Mouse (Mus musculus): ENCODE results near the gene Atg7. TPM values are rescaled to one million over a fixed set of nuclear protein-coding genes. Genes with fewer than 3 reads are reported as not detected.

Gene Atg7
- total and polyA plus RNA-seq, 2 experiments from 2014 or later = 18.9 to 19.1 TPM

DNA sequence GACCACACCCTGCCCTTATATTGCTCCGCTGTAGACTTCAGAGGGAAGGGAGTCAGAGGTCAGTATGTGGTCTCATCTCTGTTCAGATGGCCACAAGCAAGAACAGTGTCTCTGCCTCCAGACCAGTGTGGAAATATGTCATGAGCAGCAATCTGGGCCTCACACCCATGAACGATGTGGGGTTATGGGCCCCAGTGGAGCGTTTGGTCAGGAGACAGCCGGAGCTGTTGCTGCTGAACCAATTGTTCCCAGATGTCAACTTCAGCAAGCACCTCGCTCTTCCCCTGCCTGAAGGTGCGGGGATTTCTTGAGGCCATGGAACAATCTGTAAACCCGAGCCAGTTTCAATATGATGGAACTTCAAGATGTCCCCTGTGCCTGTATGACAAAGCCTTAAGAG, 148.0 kb downstream of the Atg7 start:
- Histone ChIP-seq H3K9me3 (ENCODE audit: low read length) (no peaks in the 10 kb centered on the region), H3K27me3 (ENCODE audit: insufficient read depth, low read length) (no peaks in the 10 kb centered on the region), H3K4me2 (ENCODE audit: low read depth) (no peak overlapping the region), H3K4me3 (ENCODE audit: low read depth, low read length) (no peak overlapping the region), H3K36me3 (ENCODE audit: insufficient read depth) (no peaks in the 10 kb centered on the region), H3K9ac (no peak overlapping the region), H3K4me1 (ENCODE audit: insufficient read depth) (no peaks in the 10 kb centered on the region), H3K27ac (ENCODE audit: low read depth, low read length) (no peak overlapping the region)
- DNase-seq (no peak), ATAC-seq (no peak)
- no peak for TF ChIP-seq CTCF (IDR thresholded peaks at IDR 0.05; ENCODE audit: low read depth)
- WGBS = 92% methylated on average over 7 of the region's 7 CpGs

DNA sequence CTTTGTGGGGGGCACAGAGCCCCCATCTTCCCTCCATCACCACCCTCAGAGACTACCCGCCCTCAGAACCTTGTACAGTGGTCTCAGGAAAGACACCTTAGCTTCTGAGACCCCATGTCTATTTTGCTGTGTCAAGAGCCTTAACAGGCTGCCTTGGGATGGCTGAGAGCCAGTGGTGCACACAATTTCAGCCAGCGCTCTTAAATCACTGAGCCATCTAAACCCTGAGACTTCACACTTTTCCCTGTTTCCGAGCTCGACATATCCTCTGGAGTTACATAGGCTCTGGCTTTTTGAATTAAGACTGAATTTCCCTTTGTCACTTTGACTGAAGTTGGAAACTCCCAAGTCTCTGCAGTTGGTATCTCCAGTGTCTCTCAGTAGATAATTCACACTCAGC, 148.9 kb downstream of the Atg7 start:
- TF ChIP-seq CTCF (IDR thresholded peaks at IDR 0.05; ENCODE audit: low read depth) = no peak
- 86% methylated on average over 4 of the region's 4 CpGs for WGBS
- Histone ChIP-seq H3K9me3 (ENCODE audit: low read length) (no peaks in the 10 kb centered on the region), H3K4me2 (ENCODE audit: low read depth) (no peak overlapping the region), H3K9ac (no peak overlapping the region), H3K4me3 (ENCODE audit: low read depth, low read length) (no peak overlapping the region), H3K36me3 (ENCODE audit: insufficient read depth) (no peaks in the 10 kb centered on the region), H3K27me3 (ENCODE audit: insufficient read depth, low read length) (no peaks in the 10 kb centered on the region), H3K4me1 (ENCODE audit: insufficient read depth) (no peaks in the 10 kb centered on the region), H3K27ac (ENCODE audit: low read depth, low read length) (no peak overlapping the region)
- DNase-seq (no peak), ATAC-seq (no peak)

DNA sequence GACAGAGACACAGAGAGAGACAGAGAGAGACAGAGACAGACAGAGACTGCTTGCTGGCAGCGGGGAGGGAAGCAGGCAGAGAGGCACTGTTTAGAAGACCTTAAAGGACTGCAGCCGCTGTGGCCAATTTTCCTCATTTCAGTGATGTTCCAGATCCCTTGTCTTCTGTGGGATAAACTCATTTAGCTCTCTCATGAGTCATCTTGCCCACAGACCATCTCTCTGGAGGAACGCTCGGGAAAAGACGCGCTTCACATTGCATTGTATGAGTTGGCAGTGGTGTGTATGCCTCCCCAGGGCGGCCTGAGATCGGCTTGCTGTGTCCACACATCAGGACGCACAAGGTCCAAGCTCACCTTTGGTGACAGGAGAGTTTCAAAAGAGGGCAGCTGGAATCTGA, 151.8 kb downstream of the Atg7 start:
- Histone ChIP-seq H3K4me3 (ENCODE audit: low read depth, low read length) (no peak overlapping the region), H3K9ac (no peak overlapping the region), H3K9me3 (ENCODE audit: low read length) (no peaks in the 10 kb centered on the region), H3K27ac (ENCODE audit: low read depth, low read length) (no peak overlapping the region), H3K36me3 (ENCODE audit: insufficient read depth) (no peaks in the 10 kb centered on the region), H3K27me3 (ENCODE audit: insufficient read depth, low read length) (no peaks in the 10 kb centered on the region), H3K4me1 (ENCODE audit: insufficient read depth) (no peaks in the 10 kb centered on the region), H3K4me2 (ENCODE audit: low read depth) (no peak overlapping the region)
- 97% methylated on average over 9 of the region's 9 CpGs for WGBS
- ATAC-seq (no peak), DNase-seq (no peak)
- TF ChIP-seq CTCF (IDR thresholded peaks at IDR 0.05; ENCODE audit: low read depth) = no peak

DNA sequence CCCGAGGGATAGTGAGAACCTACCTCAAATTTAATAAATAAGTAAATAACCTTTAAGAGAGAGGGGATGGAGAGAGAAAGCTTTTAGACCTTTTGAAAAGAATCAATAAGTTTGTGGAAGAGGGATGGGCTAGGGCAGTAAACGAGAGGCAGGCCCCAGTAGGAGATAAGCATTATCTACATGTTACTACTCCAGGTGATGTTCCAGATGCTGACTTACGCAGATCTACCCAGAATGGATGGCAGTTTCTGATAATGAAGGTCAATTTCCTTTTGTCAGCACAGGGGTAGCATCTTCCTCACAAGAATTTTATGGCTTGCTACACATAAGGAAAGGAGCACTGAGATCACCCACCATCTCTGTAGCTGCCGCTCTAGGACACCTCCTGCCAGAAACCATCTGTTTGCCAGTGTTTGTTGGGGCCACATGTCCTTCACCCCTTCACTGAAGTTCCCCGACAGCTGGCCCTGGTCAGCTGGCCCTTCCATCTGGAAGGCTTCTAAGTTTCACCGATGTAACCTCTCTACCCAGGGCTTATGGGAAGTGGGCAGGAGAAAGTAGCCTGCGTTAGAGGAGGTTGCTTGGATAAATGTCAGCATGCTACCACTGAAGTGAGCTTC, 152.9 kb downstream of the Atg7 start:
- DNase-seq = no peak
- Histone ChIP-seq H3K27ac (ENCODE audit: low read depth, low read length) (no peak overlapping the region), H3K27me3 (ENCODE audit: insufficient read depth, low read length) (no peaks in the 10 kb centered on the region), H3K9me3 (ENCODE audit: low read length) (no peaks in the 10 kb centered on the region), H3K4me3 (ENCODE audit: low read depth, low read length) (no peak overlapping the region), H3K4me1 (ENCODE audit: insufficient read depth) (no peaks in the 10 kb centered on the region), H3K36me3 (ENCODE audit: insufficient read depth) (no peaks in the 10 kb centered on the region), H3K9ac (no peak overlapping the region), H3K4me2 (ENCODE audit: low read depth) (no peak overlapping the region)
- ATAC-seq = no peak
- TF ChIP-seq CTCF (IDR thresholded peaks at IDR 0.05; ENCODE audit: low read depth) = no peak
- 89% methylated on average over 7 of the region's 7 CpGs for WGBS

DNA sequence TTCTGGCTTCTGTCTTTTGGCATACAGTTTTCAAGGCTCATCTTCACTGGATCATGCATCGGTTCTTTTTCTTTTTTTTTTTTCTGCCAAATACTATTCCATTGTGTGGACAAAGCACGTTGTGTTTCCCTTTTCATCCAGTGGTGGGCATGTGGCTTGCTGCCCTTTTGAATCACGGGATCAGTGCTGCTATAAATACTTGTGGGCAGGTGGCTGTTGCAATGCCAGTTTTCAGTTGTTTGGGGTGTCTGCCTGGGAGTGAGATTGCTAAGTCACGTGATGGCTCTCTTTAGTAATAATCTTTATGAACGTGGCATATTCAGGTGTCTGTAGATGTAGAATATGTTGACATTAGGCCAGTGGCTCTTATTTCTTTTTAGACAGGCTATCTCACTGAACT, 155.0 kb downstream of the Atg7 start:
- Histone ChIP-seq H3K4me1 (ENCODE audit: insufficient read depth) (no peaks in the 10 kb centered on the region), H3K4me2 (ENCODE audit: low read depth) (no peak overlapping the region), H3K9me3 (ENCODE audit: low read length) (no peaks in the 10 kb centered on the region), H3K27ac (ENCODE audit: low read depth, low read length) (no peak overlapping the region), H3K27me3 (ENCODE audit: insufficient read depth, low read length) (no peaks in the 10 kb centered on the region), H3K9ac (no peak overlapping the region), H3K36me3 (ENCODE audit: insufficient read depth) (no peaks in the 10 kb centered on the region), H3K4me3 (ENCODE audit: low read depth, low read length) (no peak overlapping the region)
- ATAC-seq = no peak
- DNase-seq = no peak
- 62% methylated on average over 5 of the region's 5 CpGs for WGBS
- no peak for TF ChIP-seq CTCF (IDR thresholded peaks at IDR 0.05; ENCODE audit: low read depth)

DNA sequence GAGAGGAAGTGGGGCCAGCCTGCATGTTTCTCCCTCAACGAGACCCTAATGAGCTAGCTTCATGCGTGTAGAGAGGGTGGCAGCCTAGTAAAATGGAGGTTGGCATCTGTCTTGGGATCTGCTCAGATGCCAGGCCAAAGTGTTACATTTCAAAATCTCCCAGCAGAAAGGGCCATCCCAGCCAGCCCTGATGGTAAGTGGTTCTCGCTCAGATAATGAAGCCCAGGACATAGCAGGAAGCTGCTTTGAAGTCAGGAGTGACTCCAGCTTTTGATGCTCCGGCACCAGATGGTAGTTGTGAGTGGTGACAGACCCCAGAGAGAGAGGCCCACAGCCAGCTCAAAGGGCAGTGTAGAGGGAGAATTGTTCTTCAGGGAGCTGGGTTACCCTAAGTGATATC, 155.8 kb downstream of the Atg7 start:
- Histone ChIP-seq H3K36me3 (ENCODE audit: insufficient read depth) (no peaks in the 10 kb centered on the region), H3K9ac (no peak overlapping the region), H3K4me3 (ENCODE audit: low read depth, low read length) (no peak overlapping the region), H3K4me2 (ENCODE audit: low read depth) (no peak overlapping the region), H3K27ac (ENCODE audit: low read depth, low read length) (no peak overlapping the region), H3K4me1 (ENCODE audit: insufficient read depth) (no peaks in the 10 kb centered on the region), H3K9me3 (ENCODE audit: low read length) (no peaks in the 10 kb centered on the region), H3K27me3 (ENCODE audit: insufficient read depth, low read length) (no peaks in the 10 kb centered on the region)
- no peak for TF ChIP-seq CTCF (IDR thresholded peaks at IDR 0.05; ENCODE audit: low read depth)
- DNase-seq (no peak), ATAC-seq (peak; percentile 61)
- WGBS = 56% methylated on average over 4 of the region's 4 CpGs

DNA sequence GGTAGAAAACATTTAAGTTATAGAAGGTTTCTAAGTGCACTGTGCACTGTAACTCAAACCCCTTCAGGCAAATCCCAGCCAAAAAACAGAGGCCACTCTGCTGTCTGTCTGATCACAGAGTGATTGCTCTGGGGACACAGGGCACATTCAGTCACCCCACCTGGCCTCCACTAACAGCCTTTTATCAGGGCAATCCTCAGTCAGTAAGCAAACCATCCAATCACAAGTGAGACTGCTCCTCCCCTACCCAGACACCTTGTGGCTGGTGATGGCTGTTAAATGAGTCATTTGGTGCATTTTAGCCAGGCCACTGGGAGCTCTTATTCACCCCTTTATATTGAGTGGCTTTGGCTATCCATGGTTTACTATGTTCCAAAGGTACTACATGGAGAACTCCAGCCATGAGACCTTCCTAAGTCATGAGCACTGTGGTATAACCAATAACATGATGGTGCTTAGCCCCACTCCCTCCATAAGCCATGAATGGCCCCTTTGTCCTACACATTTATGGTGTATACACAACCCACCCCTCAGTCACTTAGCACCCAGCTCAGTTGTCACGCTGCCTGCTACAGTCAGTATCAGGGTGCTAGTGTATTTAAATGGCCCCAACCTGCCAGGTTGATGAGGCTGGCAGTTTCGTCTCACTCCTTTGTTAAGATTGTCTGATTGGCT, 157.5 kb downstream of the Atg7 start:
- DNase-seq = no peak
- WGBS = 56% methylated on average over 2 of the region's 2 CpGs
- H3K36me3 ChIP-seq (ENCODE audit: insufficient read depth) = no peaks in the 10 kb centered on the region
- H3K27ac ChIP-seq (ENCODE audit: low read depth, low read length) = no peak overlapping the region
- no peak overlapping the region for H3K9ac ChIP-seq
- H3K4me1 ChIP-seq (ENCODE audit: insufficient read depth) = no peaks in the 10 kb centered on the region
- H3K4me3 ChIP-seq (ENCODE audit: low read depth, low read length) = no peak overlapping the region
- no peaks in the 10 kb centered on the region for H3K27me3 ChIP-seq (ENCODE audit: insufficient read depth, low read length)
- no peak overlapping the region for H3K4me2 ChIP-seq (ENCODE audit: low read depth)
- TF ChIP-seq CTCF (IDR thresholded peaks at IDR 0.05; ENCODE audit: low read depth) = no peak
- no peak for ATAC-seq
- H3K9me3 ChIP-seq (ENCODE audit: low read length) = no peaks in the 10 kb centered on the region

All from forebrain, postnatal 0 days (tissue).